Mouse (Mus musculus) liver, adult 2 months (tissue): ENCODE data around the gene 1700030K09Rik. TPM values are rescaled to one million over a fixed set of nuclear protein-coding genes. Genes with fewer than 3 reads are reported as not detected.

Experiments
- DNase-seq: peaks from one replicate; pipeline ENCODE4 v3.0.0-alpha.2; 2011; ENCODE audit warnings: low read depth, low spot score; ENCODE audit errors: extremely low read depth
- H3K27ac ChIP-seq: fragments of 200-500 bp; replicated peaks from 2 replicates; pipeline ENCODE4 v1.5.1; 2012; ENCODE audit warnings: low read depth, mild to moderate bottlenecking, control low read depth, inconsistent platforms, low read length; ENCODE audit not compliant: insufficient read depth
- H3K27me3 ChIP-seq: fragments of 200-500 bp; 2 replicates; pipeline ENCODE4 v1.6.1; 2012; ENCODE audit warnings: mild to moderate bottlenecking, moderate library complexity, low read length, inconsistent platforms; ENCODE audit not compliant: control insufficient read depth, insufficient read depth
- H3K36me3 ChIP-seq: fragments of 200-500 bp; 2 replicates; pipeline ENCODE4 v1.6.1; 2012; ENCODE audit warnings: low read length, inconsistent platforms; ENCODE audit not compliant: control insufficient read depth, insufficient read depth
- H3K4me1 ChIP-seq: fragments of 200-500 bp; 2 replicates; pipeline ENCODE4 v1.6.1; 2011; ENCODE audit warnings: low read length; ENCODE audit not compliant: control insufficient read depth, insufficient read depth
- H3K4me3 ChIP-seq: fragments of 200-500 bp; 2 replicates; pipeline ENCODE4 v1.5.1; 2011; ENCODE audit warnings: low read depth, mild to moderate bottlenecking, control low read depth, low read length, moderate library complexity; ENCODE audit not compliant: insufficient read depth
- H3K79me2 ChIP-seq: fragments of 200-500 bp; 2 replicates; pipeline ENCODE4 v1.6.1; 2012; ENCODE audit warnings: inconsistent platforms, mild to moderate bottlenecking, low read length, moderate library complexity; ENCODE audit not compliant: control insufficient read depth, insufficient read depth
- H3K9ac ChIP-seq: fragments of 200-500 bp; 2 replicates; pipeline ENCODE4 v1.6.1; 2012; ENCODE audit warnings: low read depth, mild to moderate bottlenecking, control low read depth, inconsistent platforms, low read length
- CTCF ChIP-seq: fragments of 200-500 bp; IDR thresholded peaks from 2 replicates; pipeline ENCODE4 v1.5.1; 2011; ENCODE audit warnings: low read depth, low read length, control low read depth
- POLR2A ChIP-seq: fragments of 200-500 bp; IDR thresholded peaks from 2 replicates; pipeline ENCODE4 v1.6.1; 2011; ENCODE audit warnings: low read length, control low read depth; ENCODE audit not compliant: insufficient read depth; ENCODE audit errors: extremely low read depth
- WGBS: fragments of 180-500 bp; shearing (Covaris S2); methylation state at CpG from one replicate; pipeline ENCODE4 v1.1.7; 2018; 5-methylcytosine and 5-hydroxymethylcytosine counted together
- polyA plus RNA-seq: library from polyadenylated mRNA; depleted of rRNA; stranded (reverse); fragments of >200 nt; gene quantifications from 2 replicates; pipeline ENCODE4 v1.2.3, GENCODE M21; 2012
- total RNA-seq: library from RNA; depleted of rRNA; stranded (reverse); fragments of >200 nt; gene quantifications from 2 replicates; pipeline ENCODE4 v1.2.3, GENCODE M21; 2014

The 1700030K09Rik gene
- total and polyA plus RNA-seq, 2 experiments: 1.8 to 3.6 TPM

DNA sequence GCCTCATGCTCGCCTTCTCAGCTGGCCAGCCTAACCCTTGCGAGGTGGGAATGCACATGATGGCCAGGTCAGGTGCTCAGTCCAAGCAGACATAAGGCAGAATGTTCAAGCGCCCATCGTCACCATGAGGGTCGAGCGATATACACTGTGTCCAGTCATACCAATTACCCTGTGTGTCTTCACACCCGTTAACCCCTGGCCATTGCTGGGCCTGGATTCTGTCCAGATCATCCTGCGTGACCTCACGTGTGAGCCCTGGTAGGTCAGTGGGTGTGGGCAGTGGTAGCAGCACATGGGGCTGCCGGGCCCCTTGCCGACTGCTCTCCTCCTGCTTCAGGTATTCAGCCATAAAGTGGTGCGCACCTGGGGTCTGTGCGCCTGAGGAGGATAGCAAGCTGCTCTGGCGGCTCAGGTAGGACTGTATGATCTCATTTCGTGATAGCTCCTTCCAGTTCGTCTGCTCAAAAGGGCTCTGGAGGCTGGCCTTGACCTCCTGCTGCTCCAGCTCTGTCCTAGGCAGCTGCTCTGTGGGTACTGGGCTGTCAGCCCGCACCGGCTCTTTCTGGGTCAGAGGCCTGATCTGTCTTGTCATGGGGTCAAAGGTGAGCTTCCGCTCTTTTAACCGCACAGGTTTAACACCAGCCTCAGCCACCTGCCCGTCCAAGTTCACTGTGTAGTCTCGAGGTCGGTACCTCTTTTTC lies 51.9 kb downstream of the 1700030K09Rik start:
- Histone ChIP-seq H3K4me3 (no peak overlapping the region; the same call in 1 of the 2 replicates), H3K79me2 (peaks cover 33% of the 10 kb centered on the region), H3K27ac (peak overlapping the region; percentile 71), H3K4me1 (peaks cover 33% of the 10 kb centered on the region), H3K27me3 (no peaks in the 10 kb centered on the region), H3K9ac (peak overlapping the region; percentile 13; the same call in 1 of the 2 replicates), H3K36me3 (no peaks in the 10 kb centered on the region)
- peak; percentile 94 for DNase-seq
- WGBS: 48% methylated on average over 23 of the region's 23 CpGs
- no peak for TF ChIP-seq CTCF
- no peak for TF ChIP-seq POLR2A

DNA sequence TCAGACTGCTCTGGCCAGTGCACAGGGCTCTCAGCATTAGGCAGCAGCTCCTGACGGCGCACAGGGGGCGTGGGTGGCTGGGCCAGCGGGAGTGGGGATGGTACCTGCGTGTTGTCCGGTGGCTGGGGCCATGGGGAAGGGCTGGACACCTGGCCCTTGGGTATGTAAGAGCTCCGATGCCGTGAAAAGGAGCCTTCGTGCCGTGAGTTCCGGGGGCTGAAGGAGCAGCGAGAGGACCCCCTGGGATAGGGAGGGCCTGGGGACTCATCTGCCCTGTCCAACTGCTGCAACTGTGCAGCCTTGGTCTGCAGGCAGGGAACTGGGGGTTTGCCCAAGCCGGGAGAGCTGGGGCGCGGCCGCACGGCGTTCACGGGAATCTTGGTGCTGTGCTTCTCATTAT lies 52.5 kb downstream of the 1700030K09Rik start:
- peak overlapping the region; percentile 71 for H3K27ac ChIP-seq
- no peak for TF ChIP-seq CTCF
- no peak for DNase-seq
- no peaks in the 10 kb centered on the region for H3K27me3 ChIP-seq
- peak overlapping the region; percentile 20 for H3K9ac ChIP-seq
- 75% methylated on average over 19 of the region's 19 CpGs for WGBS
- no peak overlapping the region; the same call in 1 of the 2 replicates for H3K4me3 ChIP-seq
- H3K79me2 ChIP-seq: peaks cover 32% of the 10 kb centered on the region
- no peaks in the 10 kb centered on the region for H3K36me3 ChIP-seq
- peaks cover 34% of the 10 kb centered on the region for H3K4me1 ChIP-seq

DNA sequence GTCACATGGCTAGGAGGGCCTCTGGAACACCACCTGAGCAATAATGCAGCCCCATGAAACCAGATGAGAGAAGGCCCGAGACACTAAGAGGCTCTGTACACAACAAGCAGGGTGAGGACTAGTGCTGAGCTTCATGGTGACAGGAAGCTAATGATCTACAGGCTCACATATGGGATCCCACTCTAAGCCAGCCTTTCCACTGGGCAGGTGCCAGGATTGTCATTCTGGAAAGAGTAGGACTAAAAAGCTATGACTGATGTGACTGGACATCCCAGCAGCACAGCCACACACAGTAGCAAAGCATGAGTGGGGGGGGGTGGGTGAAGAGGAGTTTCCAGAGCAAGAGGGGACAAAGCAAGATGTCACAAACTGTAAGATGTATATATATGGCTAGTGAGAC lies 54.2 kb downstream of the 1700030K09Rik start:
- TF ChIP-seq POLR2A (no peak), CTCF (no peak)
- WGBS: 29% methylated on average over 1 of the region's 1 CpGs
- Histone ChIP-seq H3K79me2 (peaks cover 42% of the 10 kb centered on the region), H3K4me3 (no peak overlapping the region), H3K27me3 (no peaks in the 10 kb centered on the region), H3K9ac (no peak overlapping the region), H3K4me1 (peaks cover 30% of the 10 kb centered on the region), H3K27ac (no peak overlapping the region), H3K36me3 (no peaks in the 10 kb centered on the region)
- DNase-seq: no peak

DNA sequence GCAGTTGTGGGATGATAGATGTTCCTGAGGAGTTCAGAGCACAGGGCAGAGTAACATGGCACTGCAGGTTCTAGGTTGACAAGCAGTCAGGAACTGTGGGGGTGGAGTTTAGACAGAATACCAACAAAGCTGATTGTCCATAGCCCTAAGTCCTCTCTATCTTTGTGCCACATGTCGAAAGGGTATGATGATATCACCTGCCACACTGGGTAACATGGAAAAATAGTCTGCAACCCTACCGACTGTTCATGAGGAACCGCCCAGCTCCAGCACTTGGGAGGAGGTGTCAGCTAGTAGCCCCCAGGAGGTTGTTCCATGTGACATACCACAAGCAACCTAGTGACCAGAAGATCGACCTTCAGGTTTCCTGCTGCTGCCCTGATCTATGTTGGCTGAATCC lies 54.8 kb downstream of the 1700030K09Rik start:
- H3K4me1 ChIP-seq: peaks cover 26% of the 10 kb centered on the region
- 82% methylated on average over 4 of the region's 4 CpGs for WGBS

DNA sequence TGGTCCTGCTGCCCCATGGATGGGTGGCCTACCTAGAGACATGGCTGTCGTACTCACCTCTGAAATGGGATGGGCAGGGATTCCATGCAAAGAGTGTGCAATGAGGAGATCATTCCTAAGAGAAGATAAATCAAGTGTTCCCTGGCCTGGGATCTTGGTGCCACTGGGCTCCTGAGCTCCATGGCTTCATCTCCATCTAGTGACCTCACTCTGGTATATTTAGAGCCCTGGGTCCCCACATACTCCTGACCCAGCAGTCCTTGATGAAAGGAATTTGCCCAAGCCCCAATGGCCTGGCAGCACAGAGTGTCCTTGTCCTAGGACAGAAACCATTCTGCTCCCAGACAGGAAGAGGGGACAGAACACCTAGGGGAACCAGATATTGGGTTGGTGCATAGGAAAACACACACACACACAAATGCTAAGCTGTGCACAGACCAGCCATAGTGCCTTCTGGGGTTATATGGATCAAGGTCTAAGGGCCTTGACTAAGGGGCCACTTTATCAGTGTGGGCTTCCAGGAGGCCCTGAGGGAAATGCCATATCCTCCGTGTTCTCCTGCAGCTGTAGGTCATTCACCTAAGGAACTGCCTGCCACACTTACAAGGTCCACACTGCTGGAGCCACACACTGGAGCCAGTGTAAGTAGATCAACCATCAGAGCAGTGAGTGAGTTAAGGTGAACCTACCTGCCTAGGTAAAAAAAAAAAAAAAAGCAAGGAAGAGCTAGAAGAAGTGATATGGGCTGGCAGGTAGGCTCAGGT lies 56.0 kb downstream of the 1700030K09Rik start:
- H3K36me3 ChIP-seq: no peaks in the 10 kb centered on the region
- no peak for TF ChIP-seq POLR2A
- no peak for TF ChIP-seq CTCF
- 79% methylated on average over 2 of the region's 2 CpGs for WGBS

More for the DNA sequence above, 54.8 kb downstream of the 1700030K09Rik start:
- H3K4me3 ChIP-seq: no peak overlapping the region
- no peaks in the 10 kb centered on the region for H3K36me3 ChIP-seq
- no peak overlapping the region for H3K9ac ChIP-seq
- H3K27ac ChIP-seq: no peak overlapping the region
- DNase-seq: no peak
- H3K27me3 ChIP-seq: no peaks in the 10 kb centered on the region
- TF ChIP-seq POLR2A: no peak
- TF ChIP-seq CTCF: no peak
- peaks cover 47% of the 10 kb centered on the region for H3K79me2 ChIP-seq

DNA sequence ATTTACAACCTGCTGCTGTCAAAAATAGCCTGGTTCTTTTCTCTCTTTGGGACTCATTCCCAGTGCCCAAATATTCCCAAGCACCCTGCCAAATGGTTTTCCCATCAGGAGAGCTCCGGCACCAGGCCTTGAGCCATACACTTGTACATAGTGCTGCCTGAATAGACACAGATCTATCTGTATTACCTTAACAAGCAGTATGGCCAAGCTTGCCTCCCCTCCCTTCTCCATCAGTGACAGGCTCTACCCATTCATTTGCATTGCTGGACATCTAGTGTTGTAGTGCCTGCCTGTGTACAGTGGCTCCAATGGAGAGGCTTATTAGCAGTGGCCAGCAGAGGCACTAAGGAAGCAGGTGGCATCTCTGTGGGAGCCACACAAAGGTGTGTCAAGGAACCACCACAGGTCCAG lies 56.8 kb downstream of the 1700030K09Rik start:
- Histone ChIP-seq H3K79me2 (peaks cover 63% of the 10 kb centered on the region), H3K36me3 (no peaks in the 10 kb centered on the region), H3K27me3 (no peaks in the 10 kb centered on the region), H3K9ac (no peak overlapping the region), H3K4me1 (peaks cover 17% of the 10 kb centered on the region), H3K27ac (no peak overlapping the region), H3K4me3 (no peak overlapping the region)
- DNase-seq: peak; percentile 64
- WGBS: 30% methylated on average over 1 of the region's 1 CpGs
- no peak for TF ChIP-seq CTCF
- TF ChIP-seq POLR2A: no peak

More for the DNA sequence above, 56.0 kb downstream of the 1700030K09Rik start:
- no peak overlapping the region for H3K9ac ChIP-seq
- no peak overlapping the region for H3K4me3 ChIP-seq
- H3K4me1 ChIP-seq: peaks cover 22% of the 10 kb centered on the region
- H3K27me3 ChIP-seq: no peaks in the 10 kb centered on the region
- H3K27ac ChIP-seq: no peak overlapping the region
- peaks cover 58% of the 10 kb centered on the region for H3K79me2 ChIP-seq
- DNase-seq: no peak
